Mouse (Mus musculus): ENCODE measurements around the gene Kcnd3. TPM values are rescaled to one million over a fixed set of nuclear protein-coding genes. Genes with fewer than 3 reads are reported as not detected.

Gene Kcnd3
- total RNA-seq, 2 experiments from 2014 or later = not detected

DNA sequence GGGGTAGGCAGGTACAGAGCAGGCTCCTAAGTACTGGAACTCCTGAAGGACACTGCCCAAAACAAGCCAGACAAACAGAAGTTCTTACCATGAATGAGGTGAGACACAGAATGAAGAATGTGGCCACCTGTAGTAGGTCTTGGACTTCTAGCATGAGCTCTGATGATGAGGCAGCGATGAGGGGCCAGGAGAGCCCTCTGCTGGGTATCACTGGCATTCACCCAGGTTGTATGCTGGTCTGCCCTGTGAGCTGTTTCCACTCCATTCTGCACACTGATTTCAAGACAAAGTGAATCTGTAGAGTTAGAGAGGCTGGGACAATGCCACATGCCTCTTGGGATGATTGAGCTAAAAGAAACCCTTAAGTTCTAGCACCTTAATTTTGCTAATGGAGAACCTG lies 63.5 kb downstream of the Kcnd3 start:
- ATAC-seq (ENCODE audit: poor library complexity, severe bottlenecking) = no peak

DNA sequence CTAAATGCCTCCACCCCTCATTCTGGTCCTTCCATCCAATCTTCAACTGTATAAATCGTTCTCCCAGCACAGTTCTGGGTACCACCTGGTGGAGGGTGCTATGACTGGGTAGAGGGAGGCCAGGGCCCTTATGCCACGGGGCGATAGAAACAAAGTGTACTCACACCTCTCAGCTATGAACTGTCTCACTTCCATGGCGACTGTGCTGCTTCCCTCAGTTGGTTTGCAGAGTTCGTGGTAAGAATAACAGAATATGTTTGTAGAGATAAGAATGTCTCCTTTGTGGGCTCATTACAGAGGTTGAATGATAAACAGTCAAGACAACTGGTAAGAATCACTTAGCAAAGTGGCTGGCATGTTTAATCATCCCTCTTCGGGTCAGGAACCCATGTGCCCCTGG lies 68.3 kb downstream of the Kcnd3 start:
- no peak for ATAC-seq (ENCODE audit: poor library complexity, severe bottlenecking)

DNA sequence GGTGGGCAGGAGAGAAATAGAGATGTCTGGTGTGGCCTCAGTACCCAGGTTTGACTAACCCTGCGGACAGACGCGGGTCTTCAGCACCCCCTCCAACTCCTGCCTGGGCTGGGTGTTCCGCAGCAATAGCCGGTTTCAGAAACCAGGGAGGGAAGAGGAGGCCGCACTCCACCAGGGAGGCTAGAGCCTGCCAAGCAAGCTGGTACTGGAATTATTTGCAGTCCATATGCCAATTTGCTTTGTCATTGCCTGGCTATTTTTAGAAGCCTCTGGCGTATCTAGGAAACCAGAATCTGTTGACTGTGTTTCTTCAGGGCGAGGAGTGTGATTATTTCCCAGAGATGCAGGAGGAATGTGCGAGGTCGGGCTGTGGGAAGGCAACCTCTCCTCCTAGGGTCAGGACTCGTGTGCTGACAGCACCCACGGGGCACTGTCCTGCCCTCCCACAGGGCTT lies 69.1 kb downstream of the Kcnd3 start:
- ATAC-seq (ENCODE audit: poor library complexity, severe bottlenecking) = no peak

DNA sequence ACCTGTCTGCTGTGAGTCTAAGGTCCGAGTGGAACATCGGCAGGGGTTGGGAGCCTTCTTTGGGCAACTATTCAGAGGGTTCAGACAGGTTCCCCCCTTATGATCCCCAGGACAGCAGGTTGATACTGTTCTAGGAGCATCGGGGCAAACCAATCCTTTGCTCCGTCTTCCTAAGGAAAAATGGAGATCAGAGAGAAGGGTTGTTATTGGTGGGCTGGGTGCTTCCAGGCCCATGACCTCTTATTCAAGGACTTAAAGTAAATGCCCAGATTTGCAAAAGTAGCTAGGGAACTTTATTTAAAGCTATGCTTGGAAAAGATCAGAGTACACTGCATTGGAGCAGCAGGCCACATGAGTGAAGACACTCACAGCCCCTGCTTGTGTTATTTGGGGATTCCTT lies 69.5 kb downstream of the Kcnd3 start:
- ATAC-seq (ENCODE audit: poor library complexity, severe bottlenecking) = no peak

DNA sequence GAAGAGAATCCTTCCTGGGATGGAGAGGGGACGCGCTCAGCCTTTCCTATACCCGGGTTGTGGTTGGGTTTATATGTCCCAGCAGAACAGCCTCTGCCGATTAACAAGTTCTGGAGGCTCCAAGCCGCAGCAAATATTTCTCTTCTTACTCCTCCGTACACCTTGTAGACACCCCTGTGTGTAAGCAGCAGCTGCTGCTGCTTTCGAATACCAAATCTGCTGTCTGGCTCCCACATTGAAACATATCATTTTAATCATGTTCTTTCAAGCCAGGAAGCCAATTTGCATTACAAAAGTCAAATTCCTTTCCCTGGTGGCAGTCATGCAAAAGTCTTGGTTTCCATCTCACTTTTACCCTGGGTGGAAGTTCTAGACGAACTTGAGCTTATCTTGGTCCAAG lies 76.7 kb downstream of the Kcnd3 start:
- no peak for ATAC-seq (ENCODE audit: poor library complexity, severe bottlenecking)

DNA sequence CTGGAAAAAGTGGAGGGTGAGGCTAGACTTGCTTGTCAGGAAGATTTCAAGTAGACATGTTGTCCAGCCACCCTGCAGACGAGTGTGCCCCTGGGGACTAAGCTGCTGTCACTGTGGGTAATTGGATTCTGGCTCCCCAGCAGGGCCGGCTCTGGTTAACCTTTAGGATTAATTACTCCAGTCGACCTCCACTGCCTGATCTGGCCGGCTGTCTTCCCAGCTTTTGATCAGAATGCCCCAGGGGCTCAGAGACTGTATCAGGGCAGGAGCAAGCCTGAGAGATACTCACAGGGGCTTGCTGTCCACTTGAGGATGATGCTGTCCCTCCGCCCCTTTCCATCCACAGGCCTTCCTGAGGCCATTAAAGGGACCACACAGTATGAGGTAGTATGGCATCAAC lies 77.6 kb downstream of the Kcnd3 start:
- ATAC-seq (ENCODE audit: poor library complexity, severe bottlenecking) = no peak

DNA sequence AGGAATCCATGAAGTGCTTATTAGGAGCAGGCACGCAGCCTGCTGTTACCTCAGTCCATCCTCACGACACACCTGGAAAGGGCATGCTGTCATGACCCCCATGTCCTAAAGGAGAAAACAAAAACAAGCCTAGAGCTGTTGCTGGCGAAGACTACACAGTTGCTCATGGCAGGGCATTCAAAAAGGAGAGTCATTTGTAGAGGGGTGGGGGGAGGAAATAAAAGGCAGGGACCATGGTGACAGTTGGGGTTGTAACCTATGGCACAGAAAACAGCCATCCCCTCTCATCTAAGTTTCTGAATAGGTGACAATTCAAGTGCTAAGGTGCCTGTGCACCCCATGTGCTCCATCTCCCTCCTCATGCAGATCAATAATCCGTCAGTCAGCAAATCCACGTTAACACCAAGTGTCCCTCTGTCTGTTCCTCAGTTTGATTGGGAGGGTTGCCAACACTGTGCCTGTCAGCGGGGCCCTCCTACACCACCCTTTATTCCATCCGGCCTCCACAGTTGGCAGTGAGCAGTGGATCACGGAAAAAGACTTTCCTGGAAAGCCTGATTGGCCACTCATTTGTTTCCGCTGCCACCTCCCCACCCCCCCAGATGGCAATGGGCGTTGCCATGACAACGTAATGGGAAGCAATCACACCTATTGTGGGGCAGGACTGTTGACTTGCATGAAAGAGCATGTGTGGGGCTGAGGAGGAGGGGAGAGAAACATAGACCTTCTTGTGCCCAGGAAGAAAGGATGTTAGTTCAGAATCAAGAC lies 78.4 kb downstream of the Kcnd3 start:
- ATAC-seq (ENCODE audit: poor library complexity, severe bottlenecking) = no peak

DNA sequence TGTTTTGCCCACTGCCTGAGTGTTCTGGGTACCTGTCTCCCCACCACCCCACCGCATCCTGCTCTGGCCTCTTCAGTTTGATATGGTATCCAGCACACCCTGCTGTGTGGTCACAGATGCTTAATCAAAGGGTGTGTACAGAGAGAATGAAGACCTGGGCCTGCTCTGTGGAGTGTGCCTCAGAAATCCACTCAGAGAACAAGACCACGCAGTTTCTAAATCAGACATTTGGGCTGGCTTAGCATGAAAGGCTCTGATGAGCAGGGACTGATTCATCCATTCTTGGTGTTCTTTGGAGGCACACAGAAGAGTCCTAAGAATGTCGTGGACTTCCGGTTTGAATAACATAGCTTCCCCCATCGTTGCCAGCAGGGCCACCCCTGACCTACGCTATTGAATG lies 86.3 kb downstream of the Kcnd3 start:
- ATAC-seq (ENCODE audit: poor library complexity, severe bottlenecking) = no peak

DNA sequence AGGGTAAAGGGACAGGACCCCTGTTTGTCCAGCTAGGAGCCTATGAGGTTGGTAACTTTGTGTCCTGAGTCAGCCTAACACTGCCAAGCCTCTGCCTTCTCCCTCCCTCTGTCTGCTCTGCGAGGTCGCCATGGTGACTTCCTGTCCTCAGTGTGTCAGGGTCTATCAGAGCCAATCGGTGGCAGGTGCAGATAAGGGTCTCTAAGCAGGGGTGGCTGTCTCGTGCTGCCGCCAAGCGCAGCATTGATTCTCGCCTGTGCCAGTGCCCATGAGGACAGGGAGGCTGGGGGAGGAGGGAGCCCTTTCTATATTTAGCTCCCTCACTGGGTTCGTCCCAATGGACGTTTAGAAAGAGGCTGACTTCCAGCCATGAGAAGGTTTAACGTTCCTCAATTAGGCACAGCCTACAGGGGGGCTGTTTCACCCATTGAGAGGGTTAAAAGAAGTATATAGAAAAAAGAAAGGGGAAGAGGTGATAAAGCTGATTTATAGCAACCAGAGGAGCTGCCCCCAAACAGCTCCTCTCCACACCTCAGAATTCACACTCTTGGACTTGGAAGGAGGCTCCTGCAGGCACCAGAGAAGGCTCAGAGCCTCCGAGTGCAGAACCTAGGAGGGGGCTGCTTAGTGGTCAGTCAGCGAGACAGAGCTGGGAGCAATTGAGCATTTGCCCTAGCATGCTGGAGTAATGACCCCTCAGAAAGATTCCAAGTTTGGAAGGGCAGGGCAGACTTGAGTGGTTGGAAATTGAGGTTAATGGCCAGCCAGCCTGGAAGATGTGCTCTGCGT lies 86.9 kb downstream of the Kcnd3 start:
- ATAC-seq (ENCODE audit: poor library complexity, severe bottlenecking) = no peak

DNA sequence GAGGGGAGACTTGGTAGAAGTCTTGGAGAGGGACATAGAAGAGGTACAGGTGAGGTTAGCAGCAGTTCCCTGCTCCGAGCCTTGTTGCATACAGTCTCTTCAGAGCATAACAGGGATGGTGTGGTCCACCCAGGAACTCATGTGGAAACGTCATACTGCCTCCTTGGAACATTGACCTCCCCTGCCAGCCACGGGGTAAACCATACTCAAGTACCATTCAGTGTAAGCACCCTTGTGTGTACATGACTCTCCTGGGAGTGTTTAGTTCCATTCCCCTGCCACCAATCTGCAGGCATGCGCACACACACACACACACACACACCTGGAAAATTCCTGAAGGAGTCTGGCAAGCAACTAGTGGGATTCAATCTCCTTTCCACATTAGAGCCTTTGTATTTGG lies 90.6 kb downstream of the Kcnd3 start:
- ATAC-seq (ENCODE audit: poor library complexity, severe bottlenecking) = no peak

DNA sequence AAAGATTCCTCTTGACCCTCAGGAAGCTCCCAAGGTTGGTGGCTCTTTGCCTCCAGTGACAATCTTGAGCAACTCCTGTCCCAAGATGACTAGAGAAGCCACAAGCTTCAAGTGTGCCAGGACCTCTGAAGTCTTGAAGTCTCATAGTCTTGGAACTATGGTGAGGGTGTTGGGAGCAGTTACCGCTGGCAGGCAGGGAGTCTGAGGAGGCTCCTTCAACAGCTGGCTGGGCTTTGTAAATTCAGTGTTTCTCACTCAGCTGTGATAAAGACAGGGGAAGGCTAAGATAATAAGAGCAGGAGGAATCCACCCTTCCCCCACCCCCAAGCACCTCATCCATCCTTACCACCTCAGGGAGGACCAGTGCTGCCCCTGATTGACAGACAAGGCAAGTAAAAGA lies 92.0 kb downstream of the Kcnd3 start:
- no peak for ATAC-seq (ENCODE audit: poor library complexity, severe bottlenecking)

DNA sequence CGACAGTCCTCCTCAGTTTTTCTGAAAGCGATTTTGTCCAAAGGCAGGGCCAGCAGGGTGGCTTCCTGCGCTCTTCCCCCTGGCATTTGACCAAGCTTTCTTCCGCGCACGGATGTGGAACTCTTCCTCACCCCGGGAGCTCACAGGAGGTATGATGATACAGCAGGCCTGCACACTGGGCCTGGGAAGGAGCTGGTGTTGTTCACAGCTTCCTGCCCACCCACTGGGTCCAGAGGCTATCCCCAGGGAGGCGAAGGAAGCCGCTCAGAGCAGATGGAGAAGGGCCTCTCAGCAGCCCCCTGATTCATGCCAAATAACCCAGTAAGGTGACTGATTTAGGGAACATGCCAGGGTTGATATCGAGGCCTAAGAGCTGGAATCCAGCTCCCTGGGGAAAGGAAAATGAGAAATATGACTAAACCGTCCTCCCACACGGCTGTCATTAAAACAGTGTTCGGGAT lies 94.5 kb downstream of the Kcnd3 start:
- no peak for ATAC-seq (ENCODE audit: poor library complexity, severe bottlenecking)

DNA sequence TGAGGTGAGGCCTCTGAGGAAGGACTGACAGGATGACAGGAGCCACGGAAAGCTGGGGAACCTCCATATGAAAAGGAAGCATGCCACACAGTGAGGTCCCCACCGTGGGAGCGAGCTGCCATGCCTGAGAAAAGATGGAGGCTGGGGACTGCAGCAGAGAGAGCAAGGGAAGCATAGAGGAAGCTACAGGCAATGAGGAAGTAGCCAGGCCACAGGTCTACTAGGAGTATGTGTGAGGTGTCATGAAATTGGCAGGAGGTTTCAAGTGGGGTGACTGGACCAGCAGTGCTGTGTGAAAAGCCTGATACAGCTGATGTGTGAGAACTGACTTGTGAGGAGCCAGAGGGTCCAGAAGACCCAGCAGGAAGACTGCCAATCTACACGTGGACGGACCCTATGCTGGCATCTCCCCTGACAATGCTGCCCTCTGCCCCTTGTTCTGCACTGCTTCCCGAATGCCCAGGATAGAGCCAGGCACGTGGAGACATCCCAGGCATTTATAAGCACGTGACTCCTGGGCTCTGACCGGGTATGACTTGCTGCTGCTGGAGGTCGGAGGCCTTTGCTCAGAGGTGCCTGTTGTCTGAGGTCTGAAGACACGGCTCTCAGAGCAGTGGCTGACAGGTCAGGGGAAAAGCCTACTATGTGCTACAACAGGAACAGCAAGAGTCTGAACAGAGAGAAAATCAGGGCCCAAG lies 96.1 kb downstream of the Kcnd3 start:
- no peak for ATAC-seq (ENCODE audit: poor library complexity, severe bottlenecking)

DNA sequence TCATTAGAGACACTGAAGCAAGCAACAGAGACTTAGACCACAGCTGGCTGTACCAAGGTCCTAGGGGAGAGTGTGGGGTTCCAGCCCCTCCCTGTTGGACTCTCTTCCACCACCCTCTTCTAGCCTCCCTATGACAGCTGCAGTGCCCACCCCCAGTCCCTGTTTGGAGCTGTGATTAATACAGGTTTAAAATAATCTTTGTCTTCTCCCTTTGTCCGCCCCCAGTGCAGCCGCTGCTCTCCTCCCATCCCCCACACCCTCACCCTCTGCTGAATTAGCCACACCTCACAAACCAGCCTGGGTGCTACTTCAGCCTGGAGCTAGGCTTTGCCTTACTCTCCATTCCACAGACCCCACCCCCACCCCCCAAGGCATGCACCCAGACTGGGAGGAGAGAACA lies 107.3 kb downstream of the Kcnd3 start:
- no peak for ATAC-seq (ENCODE audit: poor library complexity, severe bottlenecking)

DNA sequence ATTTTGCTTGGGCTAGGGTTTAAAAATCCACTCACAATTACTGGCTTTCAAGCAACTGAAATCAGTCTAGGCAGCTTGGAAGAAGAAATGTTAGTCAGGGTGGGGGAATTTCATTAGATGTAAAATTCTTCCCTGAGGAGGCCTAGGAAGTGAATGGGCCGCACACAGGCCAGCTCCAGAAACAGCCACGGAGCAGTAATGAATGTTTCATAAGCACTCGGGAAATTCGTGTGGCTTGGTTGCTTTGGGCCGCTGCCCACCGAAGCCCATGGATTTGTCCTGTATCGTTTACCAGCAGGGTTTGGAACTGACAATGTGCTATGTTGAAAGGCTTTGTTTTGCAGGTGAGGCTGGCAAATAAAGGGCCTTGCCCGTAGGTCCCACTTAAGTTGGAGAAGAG lies 114.8 kb downstream of the Kcnd3 start:
- ATAC-seq (ENCODE audit: poor library complexity, severe bottlenecking) = no peak

DNA sequence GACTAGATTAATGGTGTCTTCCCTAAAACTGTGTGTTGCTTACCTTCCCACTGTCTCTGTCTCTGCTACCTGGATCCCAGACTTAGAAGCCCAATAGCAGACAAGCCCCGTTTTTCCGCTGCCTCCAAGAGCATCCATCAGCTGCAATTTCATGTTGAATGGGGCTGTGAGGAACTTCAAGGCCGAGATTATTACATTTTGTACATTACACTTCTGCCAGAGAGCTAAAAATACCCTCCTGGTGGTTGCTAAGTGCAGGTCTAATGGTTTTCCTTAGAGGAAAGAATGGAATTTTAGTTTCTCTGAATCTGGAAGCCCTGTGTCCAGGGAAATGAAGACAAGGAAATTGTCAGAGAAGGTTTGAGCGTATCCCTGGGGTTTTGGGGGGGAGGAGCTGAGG lies 115.3 kb downstream of the Kcnd3 start:
- no peak for ATAC-seq (ENCODE audit: poor library complexity, severe bottlenecking)

DNA sequence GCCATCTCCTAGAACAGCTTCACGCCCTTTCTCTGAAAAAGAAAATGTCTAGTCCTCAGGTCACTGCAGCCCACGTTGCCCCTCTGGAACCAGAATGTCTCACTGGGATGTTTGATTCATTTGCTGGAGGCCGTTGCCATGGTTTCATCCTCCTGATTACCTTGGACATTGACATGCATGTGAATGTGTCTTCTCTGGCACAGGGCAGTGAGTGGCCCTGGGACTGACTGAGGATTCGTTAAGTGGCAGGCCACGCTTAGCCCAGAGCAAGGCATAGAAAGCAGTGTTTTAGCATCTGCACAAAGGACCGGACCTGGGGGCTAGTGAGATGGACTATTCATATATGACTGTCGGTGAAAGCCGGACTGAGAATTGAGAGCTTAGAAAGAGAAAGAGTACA lies 116.3 kb downstream of the Kcnd3 start:
- no peak for ATAC-seq (ENCODE audit: poor library complexity, severe bottlenecking)

DNA sequence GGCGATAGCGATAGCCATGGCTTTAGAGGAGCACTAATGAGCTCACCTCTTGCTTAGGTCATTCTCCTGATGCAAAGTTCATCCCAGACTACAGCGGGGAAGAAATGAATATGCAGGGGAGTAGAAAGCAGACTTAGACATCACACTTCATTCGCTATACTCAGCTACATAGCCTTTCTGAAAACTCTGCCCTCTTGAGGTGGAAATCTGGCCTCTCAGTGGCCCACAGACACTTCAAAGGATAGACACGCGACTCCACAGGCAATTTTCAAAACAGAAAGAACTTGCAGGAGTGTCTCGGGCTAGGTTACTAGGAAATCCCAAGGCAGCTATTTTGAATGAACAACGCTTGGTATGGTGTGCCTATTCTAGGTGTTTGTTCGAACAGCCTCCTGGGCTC lies 116.7 kb downstream of the Kcnd3 start:
- no peak for ATAC-seq (ENCODE audit: poor library complexity, severe bottlenecking)

DNA sequence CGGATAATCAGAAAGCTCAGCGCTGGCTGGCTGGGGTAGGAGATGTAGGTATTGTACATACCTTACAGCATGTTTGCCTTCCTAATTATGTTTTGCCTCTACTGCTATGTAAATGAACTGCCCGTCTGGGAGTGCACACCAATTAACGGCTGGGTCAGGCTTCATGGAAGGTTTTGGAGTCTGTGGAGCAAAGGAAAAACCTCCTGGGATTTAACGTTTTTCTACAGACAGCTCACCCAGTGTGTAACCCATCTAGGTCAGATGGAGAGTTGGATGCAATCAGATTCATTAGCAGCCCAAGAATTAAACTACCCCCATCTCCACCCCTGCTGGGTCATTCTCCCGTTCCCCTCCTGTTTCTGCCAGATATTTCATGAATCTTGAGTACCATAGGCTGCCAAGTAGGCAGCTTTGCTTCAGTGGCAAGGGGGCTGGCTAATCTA lies 117.2 kb downstream of the Kcnd3 start:
- ATAC-seq (ENCODE audit: poor library complexity, severe bottlenecking) = no peak

DNA sequence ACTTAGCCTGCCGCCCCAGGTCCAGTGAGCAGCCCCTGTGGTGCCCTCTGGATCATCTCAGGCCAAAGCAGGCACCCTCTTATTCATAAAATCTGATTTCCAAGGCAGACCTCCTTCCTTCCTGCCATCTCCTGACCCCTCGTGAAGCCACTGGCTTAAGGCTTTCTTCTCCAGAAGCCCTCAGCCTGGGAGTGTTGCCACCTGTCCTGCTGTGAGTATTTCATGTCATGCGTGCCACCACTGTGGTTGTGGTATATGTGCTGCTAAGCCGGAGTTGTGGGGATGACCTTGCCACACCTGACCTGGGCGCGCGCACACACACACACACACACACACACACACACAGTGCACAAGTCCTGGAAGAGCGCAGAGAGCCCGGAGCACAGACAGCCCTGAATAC lies 117.8 kb downstream of the Kcnd3 start:
- ATAC-seq (ENCODE audit: poor library complexity, severe bottlenecking) = no peak

DNA sequence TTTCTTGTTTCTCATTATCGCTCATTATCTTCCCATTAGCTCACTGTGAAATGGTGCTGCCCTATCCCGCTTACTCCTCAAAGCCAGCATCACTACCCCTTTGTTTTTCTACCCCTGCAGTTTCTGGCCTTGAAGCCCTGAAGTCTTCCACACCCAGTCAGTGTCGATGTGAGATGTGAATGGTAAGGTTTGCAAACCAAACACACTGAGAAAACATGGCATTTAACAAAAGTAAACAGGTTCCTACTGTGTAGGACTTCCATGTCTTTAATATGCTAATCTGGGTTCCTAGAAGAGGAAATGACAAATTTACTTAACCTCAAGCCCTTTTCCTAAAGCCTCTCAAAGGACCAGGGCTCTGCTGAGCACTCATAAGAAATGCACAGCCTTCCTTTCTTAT lies 118.7 kb downstream of the Kcnd3 start:
- no peak for ATAC-seq (ENCODE audit: poor library complexity, severe bottlenecking)

DNA sequence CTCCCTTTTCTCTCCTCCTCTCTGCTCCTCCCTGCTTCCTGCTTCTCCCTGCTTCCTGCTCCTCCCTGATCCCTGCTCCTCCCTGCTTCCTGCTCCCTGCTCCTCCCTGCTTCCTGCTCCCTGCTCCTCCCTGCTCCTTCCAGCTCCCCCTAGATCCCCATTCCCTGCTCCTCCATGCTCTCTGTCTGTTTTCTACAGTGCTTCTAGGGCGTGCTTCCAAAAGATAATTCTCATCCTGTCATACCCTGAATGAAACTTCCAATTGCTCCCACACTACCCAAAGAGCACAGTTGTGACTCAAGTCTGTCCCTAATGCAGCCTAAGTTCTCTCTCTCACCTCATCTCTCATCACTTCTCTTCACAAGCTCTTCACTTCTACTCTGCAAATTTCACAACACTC lies 119.8 kb downstream of the Kcnd3 start:
- ATAC-seq (ENCODE audit: poor library complexity, severe bottlenecking) = no peak

Data from megakaryocyte, adult 5-6 weeks (primary cell).